Mouse (Mus musculus): ENCODE results near the gene Filip1l.

Gene Filip1l

DNA sequence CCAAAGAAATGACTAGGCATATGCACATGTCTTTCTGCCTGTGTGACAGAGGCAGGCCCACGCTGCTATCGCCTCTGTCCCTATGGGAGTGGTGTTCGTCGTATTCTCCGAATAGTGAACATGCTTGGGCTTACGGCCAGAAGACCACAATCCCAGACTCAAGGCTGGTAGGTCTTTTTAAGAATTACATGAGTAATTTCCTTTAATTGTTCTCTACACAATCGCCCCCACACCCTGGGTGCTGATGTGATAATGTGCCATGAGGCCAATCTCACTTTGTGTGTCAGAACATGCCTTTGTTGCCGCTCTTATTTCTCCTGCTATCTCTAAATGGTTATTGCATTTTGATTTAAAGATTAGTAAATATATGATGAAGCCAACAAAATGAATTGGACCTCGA, 132.4 kb downstream of the Filip1l start:
- no peak for DNase-seq

- no peak for DNase-seq
Measured at GRCm38 (mm10) chr16:57486266-57486665, 133.4 kb downstream of the Filip1l start.

DNA sequence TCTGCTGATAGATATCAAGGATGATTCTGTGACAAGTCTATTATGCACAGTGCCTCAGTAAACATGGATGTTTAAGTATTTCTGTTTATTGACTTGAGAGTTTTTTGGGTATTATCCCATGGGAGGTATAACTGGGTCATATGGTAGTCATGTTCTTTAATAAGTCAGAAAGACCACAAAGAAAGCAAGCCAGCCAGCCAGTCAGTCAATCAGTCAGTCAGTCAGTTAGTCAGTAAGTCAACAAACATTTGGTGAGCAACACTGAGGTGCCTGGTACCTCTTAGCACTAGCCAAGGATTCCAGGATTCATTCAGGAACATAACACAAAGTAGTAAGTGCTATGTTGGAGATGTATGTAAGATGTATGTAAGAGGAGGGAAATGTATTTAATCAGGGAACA, 135.8 kb downstream of the Filip1l start:
- no peak for DNase-seq

DNA sequence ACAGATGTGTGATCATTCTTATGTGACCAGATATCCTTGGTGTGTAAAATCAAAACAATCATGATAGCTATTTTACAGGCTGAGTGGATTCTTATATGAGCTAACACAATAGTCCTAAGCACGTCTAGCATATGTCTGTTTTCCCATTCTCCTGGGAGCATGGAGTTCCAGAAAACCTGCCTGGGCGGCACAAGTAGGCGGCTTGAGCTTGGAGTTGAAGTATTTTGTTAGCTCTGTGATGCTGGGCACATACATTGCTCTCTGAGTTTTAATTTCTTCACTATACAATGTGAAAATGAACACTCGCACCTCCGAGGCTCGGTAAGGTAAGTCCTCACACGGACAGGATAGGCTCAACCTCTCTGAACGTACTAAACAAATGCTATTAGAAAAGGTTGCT, 137.8 kb downstream of the Filip1l start:
- no peak for DNase-seq

DNA sequence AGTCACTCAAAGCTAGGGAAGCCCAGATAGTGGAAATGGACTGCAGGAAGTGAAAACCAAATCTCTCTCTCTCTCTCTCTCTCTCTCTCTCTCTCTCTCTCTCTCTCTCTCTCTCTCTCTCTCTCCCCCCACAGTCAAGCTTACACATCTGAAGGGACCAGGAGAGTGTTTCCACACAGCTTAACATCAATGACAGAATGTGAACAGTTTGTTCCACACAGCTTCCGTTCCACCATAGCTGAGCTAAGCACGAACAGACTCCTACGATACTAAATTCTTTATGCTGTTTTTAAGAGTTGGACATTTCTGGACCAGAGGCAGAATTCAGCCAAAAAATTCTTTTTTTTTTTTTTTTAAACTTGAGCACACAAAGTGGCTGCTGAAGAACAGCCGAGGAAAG, 139.0 kb downstream of the Filip1l start:
- no peak for DNase-seq

DNA sequence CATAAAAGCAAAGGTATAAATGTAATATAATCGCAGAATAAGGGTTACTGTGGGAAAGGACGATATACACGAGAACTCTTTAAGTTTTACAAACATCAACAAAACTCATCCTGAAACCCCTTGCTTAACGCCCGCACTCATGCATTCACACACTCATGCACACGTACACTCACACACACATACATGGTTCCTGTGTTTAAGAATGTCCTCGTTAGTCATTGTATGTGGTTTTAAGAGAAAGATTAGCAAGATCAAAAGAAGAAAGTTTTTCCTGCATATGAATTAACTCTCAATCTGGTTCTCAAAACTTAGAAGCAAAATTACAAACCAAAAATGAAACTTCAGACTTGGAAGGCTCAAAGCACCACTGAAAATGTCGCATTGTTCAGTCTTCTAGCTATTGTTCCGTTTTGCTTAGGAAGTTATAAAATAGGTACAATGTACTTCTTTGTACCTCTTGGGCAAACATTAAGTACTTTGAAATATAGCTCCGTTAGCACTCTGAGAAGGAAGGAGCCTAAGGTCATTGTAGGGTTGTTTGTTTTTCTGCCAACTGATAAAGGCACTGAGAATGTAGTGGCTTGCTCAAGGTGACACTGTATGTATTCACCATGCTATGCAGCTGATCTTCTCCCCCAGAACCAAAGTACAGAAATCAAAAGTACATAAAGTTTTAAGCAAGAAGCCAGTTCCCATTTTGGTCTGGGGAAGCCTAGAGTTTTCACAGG, 142.7 kb downstream of the Filip1l start:
- DNase-seq: no peak

DNA sequence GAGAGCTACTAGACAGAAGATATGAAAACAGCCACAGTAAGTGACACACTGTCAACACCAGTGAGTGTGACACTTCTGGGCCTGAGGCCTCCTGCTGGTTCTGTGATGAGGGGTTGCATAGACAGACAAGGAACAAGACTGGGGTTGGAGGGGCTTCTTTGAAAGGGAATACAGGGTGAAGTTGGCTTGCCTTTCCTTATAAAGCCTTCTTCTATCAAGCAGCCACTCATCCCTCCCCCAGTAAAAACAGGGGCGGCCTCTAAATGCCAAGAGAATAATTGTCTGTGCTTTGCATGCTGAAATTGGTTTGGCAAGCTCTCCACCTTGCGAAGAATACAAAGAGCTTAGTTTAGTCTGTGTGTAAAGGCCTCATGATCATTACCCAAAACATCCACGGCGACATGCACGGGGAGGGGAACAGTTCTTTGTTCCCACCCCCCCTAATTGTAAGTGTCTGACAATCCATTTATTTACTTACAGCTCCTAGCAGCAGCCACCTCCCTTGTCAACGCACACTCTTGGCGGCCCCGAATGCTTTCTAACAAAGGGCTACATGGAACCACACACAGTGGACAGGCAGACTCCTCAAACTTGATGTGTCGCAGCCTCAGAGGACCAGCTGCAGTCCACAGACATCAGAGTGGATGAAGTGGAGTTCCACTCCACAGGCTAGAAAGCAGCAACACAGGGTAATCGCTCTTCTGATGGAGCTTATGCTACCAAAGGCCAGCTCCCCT, 143.7 kb downstream of the Filip1l start:
- no peak for DNase-seq

GRCm38 (mm10) chr16:57500851-57501250, 148.0 kb downstream of the Filip1l start:
- no peak for DNase-seq

DNA sequence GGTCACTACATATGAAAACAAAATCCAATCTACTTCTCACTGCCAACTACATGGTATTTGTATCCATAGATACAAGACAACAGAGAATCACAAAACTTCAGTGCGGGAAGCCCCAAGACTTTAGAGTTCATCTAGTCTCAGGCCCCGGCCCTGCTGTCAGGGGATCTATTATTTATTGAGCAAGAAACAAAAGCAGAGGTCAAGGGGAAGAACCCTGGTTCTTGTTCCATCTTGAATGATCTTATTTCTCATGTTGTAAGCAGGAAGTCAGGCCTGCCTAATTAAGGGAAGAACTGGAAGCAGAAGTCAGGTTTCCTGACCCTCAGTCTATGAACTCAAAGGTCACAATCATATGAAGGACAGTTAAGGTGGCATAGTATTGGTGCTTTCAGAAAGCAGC, 149.3 kb downstream of the Filip1l start:
- DNase-seq: no peak

- DNase-seq: no peak
Measured at GRCm38 (mm10) chr16:57502761-57503160, 149.9 kb downstream of the Filip1l start.

DNA sequence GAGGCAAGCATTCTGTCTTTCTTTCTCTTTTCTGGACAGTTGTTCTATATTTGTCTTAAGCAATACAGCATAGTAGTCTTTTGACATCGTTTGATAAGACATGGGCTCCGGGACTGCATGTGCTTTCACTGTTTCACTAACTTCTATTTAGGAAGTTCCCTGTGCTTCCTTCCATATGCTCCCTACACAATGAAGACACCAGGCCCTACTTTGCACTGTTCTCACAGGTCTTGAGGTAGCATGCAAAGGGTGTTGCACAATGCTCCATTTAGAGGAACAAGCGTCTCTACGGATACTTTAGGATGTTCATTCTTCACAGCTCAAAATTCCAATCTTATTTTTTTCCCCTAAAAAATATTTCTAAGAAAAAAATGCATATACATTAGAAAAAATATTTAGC, 151.8 kb downstream of the Filip1l start:
- DNase-seq: no peak

GRCm38 (mm10) chr16:57506133-57506532, 153.2 kb downstream of the Filip1l start:
- DNase-seq: no peak

- DNase-seq: no peak
Measured at GRCm38 (mm10) chr16:57508351-57508750, 155.5 kb downstream of the Filip1l start.

GRCm38 (mm10) chr16:57509099-57509498, 156.2 kb downstream of the Filip1l start:
- no peak for DNase-seq

- DNase-seq: no peak
Measured at GRCm38 (mm10) chr16:57513562-57513961, 160.7 kb downstream of the Filip1l start.

- no peak for DNase-seq
Measured at GRCm38 (mm10) chr16:57514371-57514770, 161.5 kb downstream of the Filip1l start.

DNA sequence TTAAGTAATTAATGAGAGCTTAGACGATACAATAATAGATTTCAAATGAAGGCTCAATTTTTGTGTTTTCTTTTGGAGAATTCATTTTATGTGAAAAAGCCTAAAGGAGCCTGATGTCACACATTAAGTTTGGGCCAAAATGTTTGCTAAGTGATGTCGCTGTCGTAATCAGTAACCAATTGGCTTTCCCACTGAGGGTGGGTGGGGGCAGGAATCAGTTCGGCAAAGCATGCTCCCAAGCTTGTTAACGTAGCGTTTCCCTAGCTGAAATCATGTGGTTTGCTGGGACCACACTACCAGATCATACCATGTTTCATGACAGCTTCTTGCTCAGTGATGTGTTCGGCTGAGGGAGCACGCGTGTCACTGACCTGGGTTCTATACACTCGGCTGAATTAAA, 162.7 kb downstream of the Filip1l start:
- DNase-seq: no peak

GRCm38 (mm10) chr16:57525046-57525445, 172.2 kb downstream of the Filip1l start:
- no peak for DNase-seq

GRCm38 (mm10) chr16:57525476-57525875, 172.6 kb downstream of the Filip1l start:
- no peak for DNase-seq

GRCm38 (mm10) chr16:57526893-57527292, 174.0 kb downstream of the Filip1l start:
- DNase-seq: no peak

- no peak for DNase-seq
Measured at GRCm38 (mm10) chr16:57528457-57528856, 175.6 kb downstream of the Filip1l start.

DNA sequence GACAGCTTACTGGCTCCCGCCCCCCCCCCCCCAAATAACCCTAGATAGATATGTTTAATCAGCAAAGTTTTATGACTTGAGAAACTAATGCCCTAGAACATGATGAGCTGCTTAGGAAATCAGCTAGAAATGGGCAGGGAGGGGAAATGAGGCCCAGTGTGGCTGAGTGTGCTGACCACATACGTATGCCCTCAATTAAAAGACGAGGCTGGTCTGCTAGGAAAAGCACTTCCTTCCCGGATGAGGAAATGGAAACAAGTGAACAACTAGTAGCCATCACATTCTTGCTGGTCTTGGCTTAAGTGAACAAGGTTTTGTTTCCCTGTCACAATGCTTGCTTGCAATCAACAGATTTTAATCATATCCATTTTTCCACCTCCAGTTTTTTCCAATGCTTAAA, 177.7 kb downstream of the Filip1l start:
- DNase-seq: no peak

DNA sequence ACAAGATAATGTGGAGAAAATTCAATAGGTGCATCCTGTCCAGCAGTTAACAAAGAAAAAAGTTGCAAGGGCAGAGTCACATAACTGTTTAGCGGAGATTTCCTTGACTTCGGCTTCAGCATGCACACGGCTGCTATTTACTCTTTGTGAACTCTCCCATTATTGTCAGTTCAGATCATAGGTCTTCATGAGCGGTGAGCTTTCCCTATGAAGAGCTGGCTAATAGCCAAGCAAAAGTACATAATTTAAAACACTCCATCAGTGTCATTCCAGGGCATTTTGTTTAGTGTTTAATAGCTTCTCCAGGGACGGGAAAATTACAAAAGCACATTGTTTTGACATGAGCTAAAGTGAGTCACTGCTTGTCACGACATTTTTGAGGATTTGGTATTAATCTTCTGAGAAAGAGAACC, 179.2 kb downstream of the Filip1l start:
- DNase-seq: no peak

GRCm38 (mm10) chr16:57534365-57534764, 181.5 kb downstream of the Filip1l start:
- no peak for DNase-seq

DNA sequence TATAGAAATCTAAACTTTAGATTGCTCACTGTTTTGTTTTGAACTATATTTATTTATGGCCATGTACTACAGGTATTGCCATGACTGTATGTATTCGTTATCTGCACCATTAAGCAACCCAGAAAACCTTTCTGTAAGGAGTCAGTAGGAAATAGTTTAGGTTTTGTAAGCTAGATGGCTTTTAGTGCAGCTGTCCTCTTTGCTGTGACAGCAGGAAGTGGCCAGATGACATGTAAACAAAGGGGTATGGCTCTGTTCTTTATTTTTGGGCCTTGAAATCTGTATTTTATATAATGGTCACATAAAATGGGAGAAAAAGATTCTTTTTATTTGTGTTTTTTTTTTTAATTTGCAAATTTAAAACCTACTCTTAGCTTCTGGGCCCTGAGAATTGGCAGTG, 181.9 kb downstream of the Filip1l start:
- DNase-seq: no peak

Data from thymus, postnatal 36 days (tissue).